ENCODE assay signal across 10 mouse cellular contexts in genomic region chr10:75828500-75828931, GRCm38 (mm10). TPM values are rescaled to one million over a fixed set of nuclear protein-coding genes. Genes with fewer than 3 reads are reported as not detected.
DNase-seq lines count a peak whose midpoint lies in the region; ATAC-seq and TF ChIP-seq lines count a peak whose summit lies in the region.
"Had no signal": no experiment of that assay in that cellular context is flagged by ENCODE, and none has a peak within 500 bp of the region (broad histone marks: within the 10 kb centered on the region; RNA-seq: fewer than 3 reads in every experiment).

No protein-coding gene starts in this region.

- ATAC-seq in liver, postnatal 0 days: peak; percentile 52; the same call in 1 of the 2 replicates
- no peak for ATAC-seq in liver, embryonic 12.5 days
- no peak for ATAC-seq in midbrain, postnatal 0 days (ENCODE audit: low FRiP score)
- ATAC-seq in inflammation-experienced regulatory T-cells, adult 6 months: no peak

- no peak overlapping the region for H3K4me3 ChIP-seq in liver, postnatal 0 days (ENCODE audit: low read depth, low read length)
- H3K4me3 ChIP-seq in liver, embryonic 12.5 days: no peak overlapping the region
- H3K4me3 ChIP-seq in midbrain, postnatal 0 days (ENCODE audit: low read depth, low read length): no peak overlapping the region
- no peak overlapping the region for H3K4me3 ChIP-seq in limb, embryonic 10.5 days

- H3K27me3 ChIP-seq in liver, postnatal 0 days (ENCODE audit: insufficient read depth, low read length): no peaks in the 10 kb centered on the region
- H3K27me3 ChIP-seq in liver, embryonic 12.5 days (replicated peaks): peaks cover 18% of the 10 kb centered on the region
- peaks cover 4% of the 10 kb centered on the region for H3K27me3 ChIP-seq in midbrain, postnatal 0 days (ENCODE audit: insufficient read depth, low read length)
- H3K27me3 ChIP-seq in limb, embryonic 10.5 days (ENCODE audit: low read depth, poor library complexity, severe bottlenecking): peaks cover 18% of the 10 kb centered on the region

- H3K27ac ChIP-seq in liver, postnatal 0 days (ENCODE audit: low read depth): peak overlapping the region; percentile 44
- no peak overlapping the region for H3K27ac ChIP-seq in liver, embryonic 12.5 days
- no peak overlapping the region for H3K27ac ChIP-seq in midbrain, postnatal 0 days (ENCODE audit: low read depth, low read length)
- H3K27ac ChIP-seq in limb, embryonic 10.5 days: no peak overlapping the region

- DNase-seq in liver, postnatal 0 days: peak; percentile 48
- DNase-seq in brain, adult 2 months (ENCODE audit: low read depth, low spot score): peak; percentile 94
- DNase-seq in fat pad, adult 2 months (ENCODE audit: extremely low read depth, low read depth, low spot score): peak; percentile 91
- peak; percentile 55 for DNase-seq in kidney, postnatal 10 days
- peak; percentile 79 for DNase-seq in midbrain, postnatal 0 days (ENCODE audit: low spot score)
- no peak for DNase-seq in limb, embryonic 10.5 days (ENCODE audit: low spot score)

- H3K36me3 ChIP-seq in liver, postnatal 0 days (replicated peaks; ENCODE audit: insufficient read depth, low read length): no peaks in the 10 kb centered on the region
- H3K36me3 ChIP-seq in liver, embryonic 12.5 days: no peaks in the 10 kb centered on the region
- H3K36me3 ChIP-seq in midbrain, postnatal 0 days (ENCODE audit: insufficient read depth, low read length): no peaks in the 10 kb centered on the region
- H3K36me3 ChIP-seq in limb, embryonic 10.5 days: no peaks in the 10 kb centered on the region

- peaks cover 19% of the 10 kb centered on the region for H3K4me1 ChIP-seq in liver, postnatal 0 days (ENCODE audit: insufficient read depth)
- peaks cover 13% of the 10 kb centered on the region for H3K4me1 ChIP-seq in liver, embryonic 12.5 days
- no peaks in the 10 kb centered on the region for H3K4me1 ChIP-seq in midbrain, postnatal 0 days (ENCODE audit: insufficient read depth, low read length)
- H3K4me1 ChIP-seq in limb, embryonic 10.5 days: peaks cover 6% of the 10 kb centered on the region

- no peak overlapping the region for H3K9ac ChIP-seq in liver, postnatal 0 days (replicated peaks)
- no peak overlapping the region for H3K9ac ChIP-seq in liver, embryonic 12.5 days
- no peak overlapping the region for H3K9ac ChIP-seq in midbrain, postnatal 0 days (replicated peaks; ENCODE audit: low read length, poor library complexity, severe bottlenecking)

- TF ChIP-seq EP300 in liver, postnatal 0 days (IDR thresholded peaks at IDR 0.05; ENCODE audit: low read depth): no peak

- H3K9me3 ChIP-seq in liver, postnatal 0 days (ENCODE audit: low read length): no peaks in the 10 kb centered on the region
- H3K9me3 ChIP-seq in liver, embryonic 12.5 days (replicated peaks): no peaks in the 10 kb centered on the region
- no peaks in the 10 kb centered on the region for H3K9me3 ChIP-seq in midbrain, postnatal 0 days (ENCODE audit: low read length)
- no peaks in the 10 kb centered on the region for H3K9me3 ChIP-seq in limb, embryonic 10.5 days (replicated peaks)

- TF ChIP-seq CTCF in liver, postnatal 0 days (IDR thresholded peaks at IDR 0.05; ENCODE audit: low read depth): no peak
- no peak for TF ChIP-seq CTCF in midbrain, postnatal 0 days (IDR thresholded peaks at IDR 0.05)

- H3K4me2 ChIP-seq in liver, postnatal 0 days (ENCODE audit: low read depth, low read length): no peak overlapping the region
- H3K4me2 ChIP-seq in liver, embryonic 12.5 days: no peak overlapping the region
- no peak overlapping the region for H3K4me2 ChIP-seq in midbrain, postnatal 0 days (ENCODE audit: low read depth, low read length, poor library complexity, severe bottlenecking)

RNA-seq across cellular contexts. Expression of gene Gstt4, which starts 6.2 kb away (rescaled TPM):
- polyA plus RNA-seq in liver, postnatal 0 days (2015; fragmentation: Nextera tagmentation; extraction: Ambion mirVana): not detected in 2 replicates
- not detected in 2 replicates for polyA plus RNA-seq in liver, embryonic 12.5 days (2016; fragmentation: Nextera tagmentation; extraction: Ambion mirVana)
- total RNA-seq in midbrain, postnatal 0 days (2014; rRNA removed): not detected in 2 replicates
- polyA plus RNA-seq in midbrain, postnatal 0 days (2015; fragmentation: Nextera tagmentation; extraction: Ambion mirVana): not detected in 2 replicates
- not detected for polyA plus RNA-seq in inflammation-experienced regulatory T-cells, adult 6 months (2017; shearing (Covaris generic))
- polyA plus RNA-seq in limb, embryonic 10.5 days (2016; fragmentation: Nextera tagmentation; extraction: Ambion mirVana): not detected in 2 replicates
- polyA plus RNA-seq: large intestine, adult 2 months; neural tube, embryonic 14.5 days had no signal

RNA-seq across cellular contexts. Expression of gene Gstt2, which starts 8.7 kb away (rescaled TPM):
- polyA plus RNA-seq in liver, postnatal 0 days (2015; fragmentation: Nextera tagmentation; extraction: Ambion mirVana): 148 and 175 TPM in 2 replicates
- 32.8 and 33.9 TPM in 2 replicates for polyA plus RNA-seq in liver, embryonic 12.5 days (2016; fragmentation: Nextera tagmentation; extraction: Ambion mirVana)
- 2.0 and 5.5 TPM in 2 replicates for total RNA-seq in midbrain, postnatal 0 days (2014; rRNA removed)
- polyA plus RNA-seq in midbrain, postnatal 0 days (2015; fragmentation: Nextera tagmentation; extraction: Ambion mirVana): 7.7 and 10.7 TPM in 2 replicates
- 10 to 100 TPM; 52.2 to 69.9 (median 64.5) TPM for polyA plus RNA-seq in inflammation-experienced regulatory T-cells, adult 6 months (2017; shearing (Covaris generic))
- 4.9 and 6.5 TPM in 2 replicates for polyA plus RNA-seq in limb, embryonic 10.5 days (2016; fragmentation: Nextera tagmentation; extraction: Ambion mirVana)

RNA-seq across cellular contexts. Expression of gene Gstt1, which starts 30.1 kb away (rescaled TPM):
- 77.5 and 78.5 TPM in 2 replicates for polyA plus RNA-seq in liver, postnatal 0 days (2015; fragmentation: Nextera tagmentation; extraction: Ambion mirVana)
- 38.4 and 38.5 TPM in 2 replicates for polyA plus RNA-seq in liver, embryonic 12.5 days (2016; fragmentation: Nextera tagmentation; extraction: Ambion mirVana)
- total RNA-seq in midbrain, postnatal 0 days (2014; rRNA removed): 22.6 and 37.1 TPM in 2 replicates
- polyA plus RNA-seq in midbrain, postnatal 0 days (2015; fragmentation: Nextera tagmentation; extraction: Ambion mirVana): 21.4 and 26.2 TPM in 2 replicates
- polyA plus RNA-seq in inflammation-experienced regulatory T-cells, adult 6 months (2017; shearing (Covaris generic)): 1 to 10 TPM; 1.7 to 3.6 (median 2.2) TPM
- polyA plus RNA-seq in limb, embryonic 10.5 days (2016; fragmentation: Nextera tagmentation; extraction: Ambion mirVana): 1.7 and 3.8 TPM in 2 replicates

RNA-seq across cellular contexts. Expression of gene Mif, which starts 31.5 kb away (rescaled TPM):
- polyA plus RNA-seq in liver, postnatal 0 days (2015; fragmentation: Nextera tagmentation; extraction: Ambion mirVana): 1,043 and 1,160 TPM in 2 replicates
- polyA plus RNA-seq in liver, embryonic 12.5 days (2016; fragmentation: Nextera tagmentation; extraction: Ambion mirVana): 1,383 and 1,459 TPM in 2 replicates
- total RNA-seq in midbrain, postnatal 0 days (2014; rRNA removed): 736 and 976 TPM in 2 replicates
- polyA plus RNA-seq in midbrain, postnatal 0 days (2015; fragmentation: Nextera tagmentation; extraction: Ambion mirVana): 1,685 and 1,800 TPM in 2 replicates
- polyA plus RNA-seq in inflammation-experienced regulatory T-cells, adult 6 months (2017; shearing (Covaris generic)): 100 to 1,000 TPM; 423 to 560 (median 495) TPM
- 3,225 and 4,131 TPM in 2 replicates for polyA plus RNA-seq in limb, embryonic 10.5 days (2016; fragmentation: Nextera tagmentation; extraction: Ambion mirVana)

RNA-seq across cellular contexts. Expression of gene Gstt3, which starts 47.3 kb away (rescaled TPM):
- polyA plus RNA-seq in liver, postnatal 0 days (2015; fragmentation: Nextera tagmentation; extraction: Ambion mirVana): 32.6 and 39.3 TPM in 2 replicates
- 5.9 and 6.7 TPM in 2 replicates for polyA plus RNA-seq in liver, embryonic 12.5 days (2016; fragmentation: Nextera tagmentation; extraction: Ambion mirVana)
- total RNA-seq in midbrain, postnatal 0 days (2014; rRNA removed): 3.6 and 7.7 TPM in 2 replicates
- 2.5 and 2.8 TPM in 2 replicates for polyA plus RNA-seq in midbrain, postnatal 0 days (2015; fragmentation: Nextera tagmentation; extraction: Ambion mirVana)
- polyA plus RNA-seq in inflammation-experienced regulatory T-cells, adult 6 months (2017; shearing (Covaris generic)): 10 to 100 TPM in 1 of 3 experiments, 1 to 10 TPM in 2; 9.0 to 12.7 (median 9.3) TPM
- 2.7 and 4.2 TPM in 2 replicates for polyA plus RNA-seq in limb, embryonic 10.5 days (2016; fragmentation: Nextera tagmentation; extraction: Ambion mirVana)
- polyA plus RNA-seq: neural tube, embryonic 14.5 days had no signal
